Mouse (Mus musculus) heart, adult 8-10 months (tissue): ENCODE results near the gene Xrcc6. TPM values are rescaled to one million over a fixed set of nuclear protein-coding genes. Genes with fewer than 3 reads are reported as not detected.
"Not testable (repeated sequence)": the region's sequence is repeated elsewhere in the genome, so short reads cannot be mapped to it uniquely, and the experiment has no call there.

Experiments
- DNase-seq: peaks from one replicate; pipeline ENCODE4 v3.0.0; 2022; ENCODE audit warnings: low spot score
- total RNA-seq, 4 experiments: library from RNA; stranded (reverse); gene quantifications; 2 replicates each; pipeline ENCODE4 v1.2.4; 2022

Xrcc6 gene
- total RNA-seq, 4 experiments from 2014 or later: 20.9 to 28.1 (median 26.8) TPM

DNA sequence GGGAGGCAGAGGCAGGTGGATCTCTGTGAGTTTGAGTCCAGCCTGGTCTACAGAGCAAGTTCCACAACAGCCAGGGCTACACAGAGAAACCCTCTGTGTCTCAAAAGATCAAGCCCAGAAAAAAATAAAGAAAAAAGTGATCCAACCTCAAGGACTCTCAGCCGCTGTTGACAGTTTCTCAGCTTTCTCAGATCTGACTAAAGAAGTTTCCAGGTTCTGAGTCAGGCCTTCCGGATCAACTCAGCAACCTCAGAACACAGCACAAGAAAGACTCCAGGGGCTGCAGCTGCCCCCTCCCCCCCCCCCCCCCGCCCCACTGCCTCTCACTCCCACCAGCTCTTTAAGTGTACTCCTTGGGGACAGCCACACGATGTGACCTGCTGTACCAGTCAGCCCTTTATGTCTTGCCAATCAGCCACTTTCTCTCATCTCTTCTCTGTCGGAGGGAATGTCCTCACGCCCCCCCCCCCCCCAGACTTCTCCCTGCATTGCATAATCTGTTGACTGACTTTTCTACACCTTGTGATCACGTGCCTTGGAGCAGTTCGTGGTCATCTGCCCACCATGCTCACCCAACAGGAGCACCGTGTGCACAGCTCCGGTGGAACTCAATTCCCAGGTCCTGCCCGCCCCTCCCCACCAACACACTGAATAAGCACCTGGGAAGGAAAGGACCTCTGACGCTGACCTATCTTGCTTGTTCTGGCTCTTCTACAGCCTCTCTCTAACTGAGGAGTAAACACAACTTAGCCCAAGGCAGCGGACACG lies 21.4 kb upstream of the Xrcc6 start:
- DNase-seq: no peak

DNA sequence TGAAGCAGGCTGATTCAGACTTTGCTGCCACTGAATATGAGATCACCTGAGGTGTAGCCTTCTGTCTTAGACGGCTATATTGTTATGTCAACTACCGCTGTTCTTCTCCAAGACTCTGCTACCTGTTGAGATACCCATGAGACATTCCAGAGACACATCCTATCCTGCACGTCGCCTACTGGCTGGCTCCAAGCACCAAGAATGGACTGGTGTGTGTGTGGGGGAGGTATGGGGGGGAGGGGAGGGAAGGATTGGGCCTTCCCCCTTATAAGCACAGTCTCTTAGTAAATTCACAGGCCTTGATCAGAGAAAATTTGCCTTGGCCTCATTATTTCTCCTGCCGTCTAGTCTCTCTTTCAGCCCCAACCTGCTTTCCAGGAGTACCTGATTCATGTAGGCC lies 19.8 kb upstream of the Xrcc6 start:
- DNase-seq: no peak

DNA sequence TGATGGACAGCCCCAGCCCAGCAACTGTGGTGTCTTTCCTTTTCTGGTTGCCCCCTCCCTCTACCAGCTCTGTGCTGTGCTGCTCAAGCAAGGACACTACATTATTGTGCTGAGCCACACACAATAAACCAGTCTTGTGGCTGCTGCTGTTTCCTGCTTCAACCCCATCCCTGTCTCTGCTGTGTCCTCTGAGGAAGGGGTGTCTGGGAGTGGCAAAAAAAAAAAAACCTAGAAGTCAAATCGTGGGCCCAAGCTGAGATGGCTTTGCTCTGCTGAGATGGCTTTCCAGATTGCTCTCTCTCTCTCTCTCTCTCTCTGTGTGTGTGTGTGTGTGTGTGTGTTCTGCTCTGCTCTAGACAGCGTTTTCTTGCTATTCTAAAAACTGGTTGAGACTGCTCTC lies 19.2 kb upstream of the Xrcc6 start:
- no peak for DNase-seq

DNA sequence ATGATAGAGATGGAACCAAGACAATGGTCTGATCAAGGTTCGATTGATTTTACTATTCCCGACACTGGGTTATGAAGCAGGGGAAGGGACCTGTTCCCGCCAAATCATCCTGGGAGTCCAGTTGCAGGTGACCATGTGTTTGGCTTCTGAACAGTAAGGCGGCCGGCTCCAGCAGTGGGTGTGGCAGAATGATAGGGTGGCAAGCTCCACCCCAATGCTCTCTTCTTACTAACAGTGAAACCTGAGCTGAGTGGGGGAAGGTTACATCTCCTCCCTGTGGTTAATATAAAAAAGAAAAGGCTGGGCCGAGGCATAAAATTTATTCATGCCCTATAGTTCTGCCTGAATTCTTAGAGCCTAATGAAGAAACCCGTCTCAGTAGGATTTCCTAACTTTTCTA lies 18.5 kb upstream of the Xrcc6 start:
- no peak for DNase-seq

DNA sequence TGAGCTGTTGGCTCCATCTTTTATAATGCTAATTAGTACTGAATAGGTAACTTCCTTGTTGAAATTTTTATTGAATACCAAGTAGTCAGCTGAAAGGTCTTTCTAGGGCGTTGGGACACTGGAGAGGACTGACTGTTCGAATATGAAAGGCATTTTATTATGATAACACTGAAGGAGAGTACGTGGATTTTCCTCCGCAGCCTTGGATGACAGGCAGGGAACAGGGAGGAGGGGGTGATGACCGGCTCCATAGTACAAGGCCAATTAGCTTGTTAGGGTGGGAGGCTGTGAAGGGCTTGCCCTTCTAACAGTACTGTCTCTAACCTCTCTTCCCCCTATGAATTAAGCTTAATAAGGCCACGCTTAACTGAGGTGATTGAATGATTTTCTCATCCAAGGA lies 18.0 kb upstream of the Xrcc6 start:
- DNase-seq: not testable (repeated sequence)

DNA sequence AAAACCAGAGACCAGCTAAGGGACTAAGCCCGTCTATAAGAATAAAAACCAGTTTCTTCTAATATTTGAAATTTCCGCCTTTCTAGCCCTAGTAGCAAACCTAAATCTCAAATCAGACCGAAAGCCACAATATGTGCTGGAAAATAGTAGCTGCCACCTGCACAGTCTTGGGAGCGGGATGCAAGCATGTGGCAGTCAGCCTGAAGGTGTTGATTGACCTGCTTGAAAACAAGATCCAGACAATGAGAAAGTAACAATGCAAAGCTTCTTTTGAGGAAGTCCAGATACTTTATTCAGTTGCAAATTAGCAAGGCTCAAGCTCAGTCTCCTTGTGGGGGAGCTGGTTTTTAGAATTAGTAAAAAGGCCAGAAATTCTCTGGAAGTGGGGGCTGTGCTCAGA lies 17.1 kb upstream of the Xrcc6 start:
- not testable (repeated sequence) for DNase-seq

DNA sequence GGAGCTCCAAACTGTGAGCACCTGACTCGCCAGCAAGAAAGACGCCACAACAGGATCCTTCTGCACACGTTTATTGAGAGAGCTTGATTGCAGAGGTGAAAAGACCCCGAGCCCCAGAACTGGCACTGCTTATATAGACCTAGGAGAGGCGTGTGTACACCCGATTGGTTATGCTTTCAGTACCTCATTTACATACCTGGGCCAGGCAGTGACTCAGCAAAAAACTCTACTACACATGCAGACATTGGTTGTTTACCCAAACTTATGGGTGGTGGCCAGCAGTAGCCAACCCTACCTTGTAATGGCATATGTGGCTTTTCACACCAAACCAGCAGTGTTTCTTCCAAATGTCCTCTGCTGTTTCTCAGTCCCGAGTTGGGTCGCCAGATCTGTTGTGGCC lies 12.5 kb upstream of the Xrcc6 start:
- DNase-seq: not testable (repeated sequence)

DNA sequence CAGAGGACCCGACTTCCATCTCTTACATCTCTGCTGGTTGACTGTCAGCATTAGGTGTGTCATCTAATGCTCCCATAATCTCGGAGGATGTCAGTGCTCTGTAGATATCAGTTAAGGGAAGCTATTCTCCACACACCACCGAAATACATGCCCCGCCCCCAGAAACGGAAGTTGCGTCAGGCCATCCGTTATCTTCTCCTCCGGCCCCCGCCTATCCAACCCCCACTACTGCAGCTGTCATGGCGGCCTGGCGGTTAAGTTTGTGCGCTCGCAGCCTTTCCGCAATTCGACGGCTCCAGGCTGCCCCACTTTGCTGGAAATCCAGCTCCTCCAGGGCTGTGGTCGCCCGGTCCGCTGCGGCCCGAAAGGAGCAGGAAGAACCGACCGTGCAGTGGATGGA lies 7.3 kb upstream of the Xrcc6 start, which contains the start of gene 1700029P11Rik:
Gene 1700029P11Rik, plus strand, starts transcription at position 220 of the 400 bp plus-strand sequence.
- no peak for DNase-seq

DNA sequence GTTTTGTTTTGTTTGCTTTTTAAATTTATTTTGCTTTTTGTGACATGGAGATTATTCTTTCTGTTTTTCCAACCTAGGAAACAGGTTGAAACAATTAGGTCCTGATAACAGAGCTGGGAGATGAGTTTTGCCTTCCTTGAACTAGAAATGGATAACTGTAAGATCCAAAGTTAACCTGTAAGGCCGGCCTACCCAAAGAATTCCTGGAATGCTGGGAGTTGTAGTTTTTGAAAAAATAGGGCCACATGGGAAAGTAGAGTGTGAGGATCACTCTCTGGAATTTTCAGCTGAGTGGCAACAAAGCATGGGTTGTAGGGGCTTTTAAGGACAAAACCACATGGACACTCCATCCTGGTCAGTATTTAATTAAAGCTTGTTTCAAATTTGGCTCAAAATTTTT lies 5.5 kb upstream of the Xrcc6 start:
- DNase-seq: no peak

DNA sequence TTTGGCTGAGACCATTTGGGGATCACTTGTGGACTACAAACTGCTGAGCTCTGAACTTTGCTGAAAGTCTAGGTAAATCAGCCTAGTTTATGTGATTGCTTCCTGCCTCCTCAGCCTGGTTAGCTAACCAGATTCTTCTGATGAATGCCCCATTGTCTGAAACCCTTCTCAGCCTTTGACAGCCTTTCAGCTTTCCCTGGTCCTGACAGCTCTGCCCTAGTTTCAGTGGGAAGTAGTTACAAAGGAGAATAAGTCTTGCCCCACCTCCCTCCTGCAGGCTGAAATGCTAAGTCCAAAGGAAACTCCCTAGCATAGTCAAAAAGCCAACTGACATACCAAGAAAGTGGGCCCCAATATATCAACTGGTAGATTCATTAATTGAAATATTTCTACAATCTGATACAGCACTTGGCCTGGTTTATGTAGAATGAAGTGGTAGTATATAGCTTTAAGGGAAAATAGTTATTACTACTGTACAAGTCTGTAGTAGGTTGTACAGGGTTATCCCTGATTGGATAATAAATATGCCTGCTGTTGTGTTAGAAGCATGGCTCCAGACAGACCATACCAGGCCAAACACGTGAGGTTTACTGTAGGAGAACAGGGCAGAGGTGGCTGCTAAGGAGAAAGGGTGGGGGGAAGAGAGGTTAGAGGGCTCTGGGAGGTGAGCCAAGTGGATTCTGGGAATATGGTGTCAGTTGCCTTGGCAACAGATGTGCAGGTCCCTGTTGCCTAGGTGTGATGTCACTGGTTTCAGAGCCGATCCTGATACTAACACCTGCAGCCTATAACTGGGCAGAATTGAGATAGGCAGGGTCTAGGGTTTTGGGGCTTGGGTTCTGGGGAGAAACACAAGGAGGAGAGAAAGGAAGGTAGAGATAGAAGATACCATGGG lies 2.1 kb upstream of the Xrcc6 start:
- DNase-seq: no peak

DNA sequence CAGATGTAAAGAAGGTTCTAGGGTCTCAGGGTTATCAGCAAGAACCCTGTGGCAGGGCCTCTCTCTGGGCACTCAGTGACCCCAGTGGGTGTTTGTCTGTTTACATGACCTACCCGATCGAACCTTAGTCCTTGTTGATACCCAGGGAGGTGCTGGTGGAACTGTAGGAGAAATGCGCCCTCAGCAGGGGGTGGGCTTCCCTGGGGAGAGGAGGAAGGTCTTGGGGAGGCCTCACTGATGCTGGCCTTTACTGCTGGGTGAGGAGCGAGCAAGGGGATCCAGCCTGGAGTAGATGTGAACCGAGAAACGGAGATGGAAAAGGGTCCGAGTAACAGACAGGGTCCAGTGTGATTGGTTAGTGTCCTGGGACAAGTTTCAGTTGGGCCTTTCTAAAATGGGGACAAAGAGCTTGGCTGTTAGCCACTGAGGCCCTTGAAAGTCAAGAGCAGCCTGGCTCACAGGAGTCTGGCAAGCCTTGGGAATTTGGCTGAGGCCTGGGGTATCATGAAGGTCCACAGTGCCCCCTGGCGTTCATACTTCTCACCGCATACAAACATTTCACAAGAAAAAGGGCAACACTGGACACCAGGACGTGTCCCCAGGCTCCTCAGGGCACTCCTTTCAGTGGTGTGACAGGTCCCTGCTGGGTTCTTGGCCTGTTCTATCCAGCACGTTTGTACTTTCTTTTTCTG lies 1.9 kb downstream of the Xrcc6 start:
- DNase-seq: peak; percentile 90

DNA sequence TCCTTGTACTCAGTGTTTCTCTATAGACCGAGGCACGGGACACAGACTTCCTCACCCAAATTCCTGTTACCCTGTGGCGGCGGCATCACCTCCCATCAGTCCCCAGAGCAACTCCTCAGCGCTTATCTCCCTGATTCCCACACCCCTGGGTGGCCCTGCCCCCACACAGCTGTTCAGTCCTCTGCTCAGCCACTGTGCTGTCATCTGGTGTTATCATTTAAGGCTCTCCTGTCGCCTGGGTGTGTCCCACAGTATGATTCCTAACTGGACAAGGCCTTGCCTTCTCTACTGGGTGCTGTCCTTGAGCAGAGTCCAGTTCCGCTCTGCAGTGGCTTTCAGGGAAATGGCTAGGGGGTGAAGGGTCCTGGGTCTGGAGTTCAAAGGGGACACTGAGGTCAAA lies 2.9 kb downstream of the Xrcc6 start:
- DNase-seq: peak; percentile 13

DNA sequence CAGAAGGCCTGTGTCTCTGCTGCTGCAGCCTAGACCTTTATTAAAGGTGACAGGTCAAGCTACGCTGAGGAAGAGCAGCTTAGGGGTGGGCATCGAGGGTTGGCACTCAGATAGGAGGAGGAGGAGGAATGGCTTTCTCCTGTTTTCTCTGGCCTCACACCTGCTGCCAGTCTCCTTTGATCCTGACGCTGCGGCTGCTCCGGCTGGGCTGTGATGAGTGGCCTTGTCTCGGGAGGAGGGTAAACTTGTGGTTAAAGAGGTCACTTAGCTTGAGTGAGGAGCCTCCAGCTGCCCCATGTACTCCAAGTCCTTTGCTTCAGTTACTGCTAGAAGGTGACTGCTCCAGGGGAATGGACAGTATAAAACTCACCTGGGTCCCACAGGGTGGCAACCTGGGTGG lies 6.4 kb downstream of the Xrcc6 start:
- DNase-seq: no peak

DNA sequence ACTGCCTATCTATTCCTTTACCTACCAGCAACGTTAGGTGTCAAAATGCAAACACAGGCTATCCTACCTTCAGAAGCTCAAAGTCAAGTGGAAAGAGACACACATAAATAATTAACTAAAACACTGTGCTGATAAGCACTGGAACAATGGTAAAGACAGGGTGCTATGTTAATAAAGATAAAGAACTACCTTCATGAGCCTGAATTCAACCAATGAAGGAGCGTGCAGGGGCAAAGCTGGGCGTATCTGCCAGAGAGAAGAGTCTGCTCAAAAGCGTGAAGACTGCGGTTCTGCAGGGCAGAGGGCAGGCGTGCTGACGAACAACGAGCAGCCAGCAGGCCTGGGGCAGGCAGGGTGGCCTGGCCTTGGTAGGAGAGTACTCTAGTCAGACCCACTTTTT lies 16.6 kb downstream of the Xrcc6 start:
- DNase-seq: no peak

DNA sequence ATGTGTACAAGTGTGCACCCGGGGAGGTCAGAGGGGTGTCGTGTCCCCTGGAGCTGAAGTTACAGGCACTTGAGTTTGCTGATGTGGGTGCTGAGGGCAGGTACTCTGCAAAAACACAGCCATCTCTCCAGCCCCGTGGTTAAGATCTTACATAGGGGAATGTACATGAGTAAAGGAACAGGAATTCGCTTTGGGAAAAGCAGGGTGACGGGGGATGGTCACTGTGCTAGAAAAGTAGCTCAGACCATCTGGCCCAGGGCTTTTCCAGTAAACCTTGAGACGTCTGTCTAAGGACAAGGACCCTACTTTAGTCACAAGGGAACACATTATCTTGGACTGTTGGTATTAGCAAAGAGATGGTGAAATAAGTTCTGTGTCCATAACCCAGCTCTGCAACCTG lies 24.3 kb downstream of the Xrcc6 start:
- DNase-seq: no peak

DNA sequence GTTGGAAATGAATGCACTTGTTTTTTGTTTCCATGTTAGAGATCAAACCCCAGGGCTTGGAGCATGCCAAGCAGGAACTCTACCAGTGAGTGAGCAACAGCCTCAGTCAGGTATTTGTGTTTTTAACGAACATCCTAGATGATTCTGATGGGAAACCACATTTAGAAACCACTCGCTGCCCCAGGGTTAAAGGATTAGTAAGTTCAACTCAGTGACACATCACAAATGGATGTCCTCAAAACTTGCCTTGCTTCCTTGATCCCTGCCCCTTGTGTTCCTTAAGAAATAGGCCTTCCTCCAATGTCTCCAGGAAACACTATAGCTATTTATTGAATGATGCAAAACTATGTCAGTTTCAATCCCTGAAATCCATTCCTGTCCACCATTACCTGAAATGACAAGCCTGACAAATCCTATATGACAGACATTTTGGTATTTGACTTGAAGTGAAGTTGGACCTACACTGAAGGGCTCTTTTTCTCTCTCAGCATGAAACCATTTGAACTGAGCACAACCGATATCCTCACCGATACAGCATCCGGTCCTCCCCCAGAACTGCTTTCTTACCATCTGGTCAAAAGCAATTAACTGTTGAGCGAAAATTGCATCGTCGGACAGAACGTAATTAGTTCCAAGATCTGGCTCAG lies 27.2 kb downstream of the Xrcc6 start:
- DNase-seq: no peak

DNA sequence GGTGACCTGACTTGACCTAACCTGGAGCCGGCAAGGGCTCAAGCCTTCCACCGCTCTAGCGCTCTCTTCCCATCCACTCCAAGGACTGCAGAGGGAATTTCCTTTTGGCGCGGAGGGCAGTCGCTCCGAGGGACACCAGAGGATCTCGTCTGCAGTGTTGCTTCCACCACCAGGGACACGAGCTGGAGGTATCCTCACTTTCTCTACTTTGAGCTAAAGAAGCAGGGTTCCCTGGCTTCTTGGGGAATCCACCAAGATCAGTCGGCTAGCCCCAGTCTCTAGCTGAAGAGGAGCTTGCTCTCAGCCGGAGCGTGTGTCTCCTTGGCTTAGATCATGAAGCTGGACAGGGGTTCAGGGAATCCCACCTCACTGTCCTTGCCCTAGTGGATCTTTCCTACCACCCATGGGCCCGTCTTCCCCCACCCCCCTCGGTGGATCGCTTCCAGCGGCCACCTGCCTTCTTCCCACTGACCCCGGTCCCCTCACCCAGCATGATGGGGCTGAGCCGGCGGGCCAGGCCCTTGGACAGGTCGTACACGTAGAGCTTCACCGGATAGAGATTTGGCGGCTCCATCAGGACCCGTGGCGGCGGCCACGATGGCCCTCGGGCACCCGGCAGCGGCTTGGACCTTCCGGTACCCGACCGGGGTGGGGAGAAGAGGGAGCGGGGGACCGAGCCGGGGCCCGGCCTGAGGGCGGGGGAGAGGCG lies 27.9 kb downstream of the Xrcc6 start:
- peak; percentile 9 for DNase-seq

DNA sequence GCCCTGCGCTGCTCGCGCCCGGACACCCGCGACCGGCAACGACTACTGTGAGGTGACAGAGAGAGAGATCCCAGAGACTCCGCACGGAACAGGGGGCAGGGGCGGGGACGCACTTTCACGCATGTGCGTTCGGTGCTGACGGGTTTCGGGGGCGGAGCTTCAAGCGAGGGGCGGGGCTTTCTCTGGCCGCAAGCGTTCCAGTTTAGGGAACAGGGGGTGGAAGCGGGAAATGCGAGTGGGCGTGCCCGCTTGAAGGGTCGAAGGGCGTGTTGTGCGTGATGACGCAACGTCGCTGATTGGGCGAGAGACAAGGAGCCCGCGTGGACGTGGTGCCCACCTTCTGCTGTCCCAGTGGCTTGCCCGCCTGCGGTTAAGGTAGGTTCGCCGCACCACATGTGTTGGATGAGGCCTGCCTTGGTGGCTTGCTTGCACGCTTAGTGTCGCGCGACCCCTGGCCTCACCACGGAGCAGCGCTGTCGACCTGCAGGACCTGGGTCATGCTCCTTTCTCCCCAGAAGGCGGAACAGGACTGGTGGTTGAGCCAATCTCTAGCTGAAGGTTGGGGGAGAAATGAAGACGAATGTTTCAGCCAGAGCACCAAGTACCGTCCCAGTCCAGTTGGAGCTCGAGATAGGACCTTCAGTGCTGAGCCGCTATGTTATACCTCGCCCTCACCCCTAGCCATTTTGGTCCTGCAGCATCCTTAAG lies 28.6 kb downstream of the Xrcc6 start:
- peak; percentile 99 for DNase-seq

DNA sequence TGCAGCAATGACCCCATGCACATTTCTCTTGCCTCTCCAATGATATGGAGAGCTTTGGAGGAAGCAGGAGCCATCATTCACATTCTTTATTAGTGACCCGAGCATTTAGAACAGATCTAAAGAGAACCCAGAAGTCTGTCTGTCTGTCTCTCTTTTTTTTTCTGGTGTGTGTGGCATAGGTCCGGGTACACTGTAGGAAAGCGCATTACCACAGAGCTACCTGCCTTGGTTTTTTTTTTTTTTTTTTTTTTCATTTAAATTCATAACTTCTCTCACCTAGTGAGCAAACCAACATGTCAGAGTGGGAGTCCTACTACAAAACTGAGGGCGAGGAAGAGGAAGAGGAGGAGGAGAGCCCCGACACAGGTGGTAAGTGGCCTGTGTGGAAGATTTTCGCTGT lies 29.2 kb downstream of the Xrcc6 start:
- DNase-seq: no peak

DNA sequence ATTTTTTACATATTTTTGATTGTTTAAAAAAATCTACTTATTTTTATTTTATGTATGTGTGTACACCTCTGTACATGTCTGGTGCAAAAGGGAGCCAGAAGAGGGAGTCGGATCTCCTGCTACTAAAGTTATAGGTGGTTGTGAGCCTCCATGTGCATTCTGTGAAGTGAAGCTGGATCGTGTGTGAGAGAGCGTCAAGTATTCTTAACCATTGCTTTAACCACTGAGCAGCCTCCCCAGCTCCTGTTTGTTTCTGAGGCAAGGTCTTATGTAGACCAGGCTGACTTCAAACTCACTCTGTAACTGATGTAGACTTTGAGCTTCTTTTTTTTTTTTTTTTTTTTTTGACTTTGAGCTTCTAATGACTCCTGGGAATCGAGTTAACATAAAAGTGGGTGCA lies 29.8 kb downstream of the Xrcc6 start:
- DNase-seq: no peak
